Mouse (Mus musculus): ENCODE measurements around the gene Apeh. TPM values are rescaled to one million over a fixed set of nuclear protein-coding genes. Genes with fewer than 3 reads are reported as not detected.

The Apeh gene
- total and polyA plus RNA-seq, 2 experiments from 2014 or later: 32.8 to 43.5 TPM

DNA sequence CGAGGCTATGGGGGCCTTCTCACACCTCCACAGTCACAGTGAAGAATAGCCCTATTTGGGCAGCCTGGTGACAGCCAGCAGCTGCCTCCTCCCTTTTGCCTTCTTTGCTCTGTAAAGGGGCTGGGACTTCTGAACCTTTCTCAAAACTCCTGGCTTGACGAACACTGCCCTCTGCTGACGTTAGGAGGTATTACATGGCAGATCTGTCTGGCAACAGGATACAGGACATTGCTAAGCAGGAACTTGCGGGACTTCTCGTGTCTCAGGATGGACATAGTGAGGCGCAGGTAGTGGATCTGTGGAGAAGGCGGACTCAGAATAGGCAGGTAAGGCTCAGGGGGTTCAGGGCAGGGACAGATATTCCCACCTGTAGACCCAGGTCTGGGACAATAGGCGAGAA lies 26.5 kb downstream of the Apeh start:
- WGBS: 19% methylated on average over 8 of the region's 8 CpGs
- H3K36me3 ChIP-seq (replicated peaks; ENCODE audit: control insufficient read depth, insufficient read depth, low read length): peaks cover 41% of the 10 kb centered on the region
- H3K27me3 ChIP-seq (ENCODE audit: control insufficient read depth, insufficient read depth, low read length): no peaks in the 10 kb centered on the region
- TF ChIP-seq CTCF (IDR thresholded peaks at IDR 0.05; ENCODE audit: low read depth) (peak; percentile 98), EP300 (IDR thresholded peaks at IDR 0.05; ENCODE audit: low read depth) (no peak)
- H3K9me3 ChIP-seq (replicated peaks; ENCODE audit: control insufficient read depth, low read length): no peaks in the 10 kb centered on the region
- no peak overlapping the region for H3K4me2 ChIP-seq (ENCODE audit: low read depth, low read length)
- peak overlapping the region; percentile 46 for H3K27ac ChIP-seq (ENCODE audit: low read depth)
- no peak overlapping the region for H3K4me3 ChIP-seq (ENCODE audit: low read depth, low read length)
- peaks cover 9% of the 10 kb centered on the region for H3K4me1 ChIP-seq (ENCODE audit: control insufficient read depth, insufficient read depth)
- peak; percentile 30; the same call in 1 of the 2 replicates for ATAC-seq (ENCODE audit: insufficient read depth, low read depth)
- DNase-seq (ENCODE audit: low spot score): peak; percentile 86
- H3K9ac ChIP-seq (replicated peaks; ENCODE audit: low read depth, low read length): no peak overlapping the region

DNA sequence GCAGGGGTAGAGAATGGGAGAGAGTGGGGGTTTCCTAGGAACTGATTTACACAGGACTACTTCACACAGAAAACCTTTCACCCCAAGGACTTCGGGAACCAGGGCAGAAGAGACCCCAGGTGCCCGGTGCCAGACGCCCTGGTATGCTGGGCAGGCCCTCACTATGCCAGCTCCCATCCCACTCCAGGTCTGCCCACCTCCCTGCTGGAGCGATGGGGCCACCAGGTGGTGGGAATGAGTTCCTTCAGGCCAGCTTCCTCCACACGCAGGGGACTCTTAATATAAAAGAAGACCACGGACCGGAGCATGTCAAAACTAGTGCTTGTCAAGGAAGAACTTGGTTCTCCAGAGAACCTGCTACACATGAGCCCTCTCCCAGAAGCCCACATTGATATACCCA lies 27.2 kb downstream of the Apeh start:
- Histone ChIP-seq H3K9ac (replicated peaks; ENCODE audit: low read depth, low read length) (no peak overlapping the region), H3K4me3 (ENCODE audit: low read depth, low read length) (no peak overlapping the region), H3K4me1 (ENCODE audit: control insufficient read depth, insufficient read depth) (peaks cover 5% of the 10 kb centered on the region), H3K9me3 (replicated peaks; ENCODE audit: control insufficient read depth, low read length) (no peaks in the 10 kb centered on the region), H3K4me2 (ENCODE audit: low read depth, low read length) (no peak overlapping the region), H3K36me3 (replicated peaks; ENCODE audit: control insufficient read depth, insufficient read depth, low read length) (peaks cover 48% of the 10 kb centered on the region), H3K27ac (ENCODE audit: low read depth) (no peak overlapping the region), H3K27me3 (ENCODE audit: control insufficient read depth, insufficient read depth, low read length) (no peaks in the 10 kb centered on the region)
- ATAC-seq (ENCODE audit: insufficient read depth, low read depth): no peak
- no peak for TF ChIP-seq EP300 (IDR thresholded peaks at IDR 0.05; ENCODE audit: low read depth)
- TF ChIP-seq CTCF (IDR thresholded peaks at IDR 0.05; ENCODE audit: low read depth): 0 out of 2 replicates have a peak, but pooled peaks have one; percentile 10
- no peak for DNase-seq (ENCODE audit: low spot score)
- WGBS: 83% methylated on average over 7 of the region's 7 CpGs

DNA sequence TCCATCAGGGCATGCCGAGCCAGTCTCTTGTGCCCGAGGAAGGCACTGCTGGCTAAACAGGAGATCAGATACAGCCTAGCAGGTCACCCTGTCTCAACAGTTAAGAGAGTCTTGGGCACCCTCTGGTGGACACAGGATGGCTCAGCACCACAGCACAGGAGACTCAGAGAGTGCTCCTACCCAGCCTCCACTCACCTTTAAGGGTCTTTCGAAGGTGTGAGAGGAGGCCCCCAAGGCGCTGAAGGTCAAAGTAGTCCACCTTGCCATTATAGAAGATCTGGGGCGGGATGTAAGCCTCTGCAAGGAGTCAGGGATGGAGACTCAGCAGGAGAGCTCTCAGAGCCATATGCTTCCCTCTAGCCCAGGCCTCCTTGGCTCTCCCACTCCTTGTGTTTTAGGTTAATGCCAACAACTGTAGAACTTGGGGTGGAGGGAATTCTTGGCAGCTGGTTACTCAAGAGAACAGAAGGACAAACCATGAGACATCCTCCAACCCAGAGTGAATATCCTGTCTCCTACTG lies 28.9 kb downstream of the Apeh start:
- TF ChIP-seq EP300 (IDR thresholded peaks at IDR 0.05; ENCODE audit: low read depth) (no peak), CTCF (IDR thresholded peaks at IDR 0.05; ENCODE audit: low read depth) (peak; percentile 68)
- no peaks in the 10 kb centered on the region for H3K9me3 ChIP-seq (replicated peaks; ENCODE audit: control insufficient read depth, low read length)
- peak; percentile 62 for DNase-seq (ENCODE audit: low spot score)
- 39% methylated on average over 5 of the region's 5 CpGs for WGBS
- peaks cover 52% of the 10 kb centered on the region for H3K36me3 ChIP-seq (replicated peaks; ENCODE audit: control insufficient read depth, insufficient read depth, low read length)
- H3K4me3 ChIP-seq (ENCODE audit: low read depth, low read length): no peak overlapping the region
- H3K27ac ChIP-seq (ENCODE audit: low read depth): no peak overlapping the region
- peak; percentile 56; the same call in 1 of the 2 replicates for ATAC-seq (ENCODE audit: insufficient read depth, low read depth)
- no peak overlapping the region for H3K9ac ChIP-seq (replicated peaks; ENCODE audit: low read depth, low read length)
- H3K4me1 ChIP-seq (ENCODE audit: control insufficient read depth, insufficient read depth): no peaks in the 10 kb centered on the region
- no peak overlapping the region for H3K4me2 ChIP-seq (ENCODE audit: low read depth, low read length)
- no peaks in the 10 kb centered on the region for H3K27me3 ChIP-seq (ENCODE audit: control insufficient read depth, insufficient read depth, low read length)

DNA sequence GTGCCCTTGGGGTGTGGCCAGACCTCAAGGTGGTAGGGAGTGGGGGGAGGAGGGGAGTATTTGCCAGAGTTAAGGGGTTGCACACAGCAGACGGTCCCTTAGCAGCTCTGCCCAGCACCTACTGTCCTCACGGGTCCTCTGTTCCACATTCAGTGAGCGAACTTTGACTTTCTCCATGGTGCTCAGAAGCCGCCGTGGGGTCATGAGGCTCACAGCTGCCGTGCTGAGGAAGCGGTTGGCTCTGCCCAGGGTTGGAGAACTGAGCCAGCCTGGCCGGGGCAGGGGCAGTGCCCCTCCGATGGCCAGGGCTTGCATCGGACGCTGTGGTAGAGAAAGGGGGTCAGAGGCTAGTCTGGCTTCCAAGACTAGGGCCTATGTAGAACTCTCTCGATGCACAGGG lies 31.0 kb downstream of the Apeh start:
- no peak overlapping the region for H3K9ac ChIP-seq (replicated peaks; ENCODE audit: low read depth, low read length)
- no peak overlapping the region for H3K4me3 ChIP-seq (ENCODE audit: low read depth, low read length)
- no peaks in the 10 kb centered on the region for H3K27me3 ChIP-seq (ENCODE audit: control insufficient read depth, insufficient read depth, low read length)
- peaks cover 67% of the 10 kb centered on the region for H3K36me3 ChIP-seq (replicated peaks; ENCODE audit: control insufficient read depth, insufficient read depth, low read length)
- H3K4me2 ChIP-seq (ENCODE audit: low read depth, low read length): no peak overlapping the region
- WGBS: 91% methylated on average over 12 of the region's 12 CpGs
- H3K4me1 ChIP-seq (ENCODE audit: control insufficient read depth, insufficient read depth): no peaks in the 10 kb centered on the region
- H3K27ac ChIP-seq (ENCODE audit: low read depth): no peak overlapping the region
- ATAC-seq (ENCODE audit: insufficient read depth, low read depth) (no peak), DNase-seq (ENCODE audit: low spot score) (no peak)
- TF ChIP-seq CTCF (IDR thresholded peaks at IDR 0.05; ENCODE audit: low read depth): no peak
- no peak for TF ChIP-seq EP300 (IDR thresholded peaks at IDR 0.05; ENCODE audit: low read depth)
- H3K9me3 ChIP-seq (replicated peaks; ENCODE audit: control insufficient read depth, low read length): no peaks in the 10 kb centered on the region

GRCm38 (mm10) chr9:108062142-108062541 lies 32.3 kb downstream of the Apeh start:
- Histone ChIP-seq H3K27me3 (ENCODE audit: control insufficient read depth, insufficient read depth, low read length) (no peaks in the 10 kb centered on the region), H3K4me2 (ENCODE audit: low read depth, low read length) (no peak overlapping the region), H3K4me1 (ENCODE audit: control insufficient read depth, insufficient read depth) (no peaks in the 10 kb centered on the region), H3K9ac (replicated peaks; ENCODE audit: low read depth, low read length) (no peak overlapping the region), H3K27ac (ENCODE audit: low read depth) (no peak overlapping the region), H3K4me3 (ENCODE audit: low read depth, low read length) (no peak overlapping the region), H3K9me3 (replicated peaks; ENCODE audit: control insufficient read depth, low read length) (no peaks in the 10 kb centered on the region), H3K36me3 (replicated peaks; ENCODE audit: control insufficient read depth, insufficient read depth, low read length) (peaks cover 75% of the 10 kb centered on the region)
- ATAC-seq (ENCODE audit: insufficient read depth, low read depth) (no peak), DNase-seq (ENCODE audit: low spot score) (no peak)
- TF ChIP-seq CTCF (IDR thresholded peaks at IDR 0.05; ENCODE audit: low read depth) (no peak), EP300 (IDR thresholded peaks at IDR 0.05; ENCODE audit: low read depth) (no peak)
- 92% methylated on average over 3 of the region's 3 CpGs for WGBS

GRCm38 (mm10) chr9:108058291-108058690 lies 36.1 kb downstream of the Apeh start:
- no peak for TF ChIP-seq EP300 (IDR thresholded peaks at IDR 0.05; ENCODE audit: low read depth)
- TF ChIP-seq CTCF (IDR thresholded peaks at IDR 0.05; ENCODE audit: low read depth): no peak
- H3K27ac ChIP-seq (ENCODE audit: low read depth): no peak overlapping the region
- H3K4me3 ChIP-seq (ENCODE audit: low read depth, low read length): no peak overlapping the region
- H3K4me2 ChIP-seq (ENCODE audit: low read depth, low read length): no peak overlapping the region
- WGBS: 91% methylated on average over 9 of the region's 9 CpGs
- H3K9me3 ChIP-seq (replicated peaks; ENCODE audit: control insufficient read depth, low read length): no peaks in the 10 kb centered on the region
- H3K4me1 ChIP-seq (ENCODE audit: control insufficient read depth, insufficient read depth): no peaks in the 10 kb centered on the region; the same call in 1 of the 2 replicates
- DNase-seq (ENCODE audit: low spot score): no peak
- no peak for ATAC-seq (ENCODE audit: insufficient read depth, low read depth)
- H3K36me3 ChIP-seq (replicated peaks; ENCODE audit: control insufficient read depth, insufficient read depth, low read length): peaks cover 79% of the 10 kb centered on the region
- no peak overlapping the region for H3K9ac ChIP-seq (replicated peaks; ENCODE audit: low read depth, low read length)
- H3K27me3 ChIP-seq (ENCODE audit: control insufficient read depth, insufficient read depth, low read length): no peaks in the 10 kb centered on the region

All from heart, postnatal 0 days (tissue).